Mouse (Mus musculus) erythroblast, embryonic 14.5 days (primary cell): ENCODE measurements at regions not wholly inside any gene's neighbourhood (a gene's known extent, or its start where the extent isn't known, plus 50 kb on each side); places are given as distances from the start of the nearest gene placed in this dataset.

Source experiments
- H3K27me3 ChIP-seq: 2 replicates; pipeline ENCODE4 v1.6.1; 2012; ENCODE audit warnings: inconsistent platforms; ENCODE audit not compliant: control insufficient read depth
- H3K36me3 ChIP-seq: 2 replicates; pipeline ENCODE4 v1.6.1; 2012; ENCODE audit warnings: mild to moderate bottlenecking, inconsistent platforms; ENCODE audit not compliant: control insufficient read depth
- H3K4me1 ChIP-seq: 2 replicates; pipeline ENCODE4 v1.6.1; 2012; ENCODE audit warnings: inconsistent platforms; ENCODE audit not compliant: control insufficient read depth
- H3K4me3 ChIP-seq: replicated peaks from 2 replicates; pipeline ENCODE3; 2012; ENCODE audit warnings: moderate library complexity, mild to moderate bottlenecking, inconsistent platforms
- H3K9me3 ChIP-seq: 2 replicates; pipeline ENCODE4 v1.6.1; 2012; ENCODE audit warnings: low read length, inconsistent platforms, mixed read lengths; ENCODE audit not compliant: control insufficient read depth
- GATA1 ChIP-seq: IDR thresholded peaks from 2 replicates; pipeline ENCODE4 v1.6.1; 2012; ENCODE audit warnings: low read length, inconsistent platforms, mixed read lengths
- TAL1 ChIP-seq: IDR thresholded peaks from 3 replicates; pipeline ENCODE4 v1.6.1; 2012; ENCODE audit warnings: low read length, inconsistent platforms, mixed read lengths

- TF ChIP-seq TAL1, result no peak
- no peak for TF ChIP-seq GATA1
- no peak overlapping the region for H3K4me3 ChIP-seq
Measured at GRCm38 (mm10) chr5:37980692-37981091, 57.9 kb upstream of the Stx18 start.

GRCm38 (mm10) chr5:37976943-37977434 lies 61.6 kb upstream of the Stx18 start:
- H3K36me3 ChIP-seq, result no peaks in the 10 kb centered on the region
- H3K4me1 ChIP-seq, result no peaks in the 10 kb centered on the region
- TF ChIP-seq GATA1 (no peak), TAL1 (no peak)
- H3K9me3 ChIP-seq, result no peaks in the 10 kb centered on the region
- H3K27me3 ChIP-seq, result no peaks in the 10 kb centered on the region
- H3K4me3 ChIP-seq, result no peak overlapping the region

More at GRCm38 (mm10) chr5:37980692-37981091, 57.9 kb upstream of the Stx18 start:
- H3K9me3 ChIP-seq, result no peaks in the 10 kb centered on the region
- no peaks in the 10 kb centered on the region for H3K4me1 ChIP-seq
- H3K27me3 ChIP-seq, result no peaks in the 10 kb centered on the region
- H3K36me3 ChIP-seq, result no peaks in the 10 kb centered on the region

DNA sequence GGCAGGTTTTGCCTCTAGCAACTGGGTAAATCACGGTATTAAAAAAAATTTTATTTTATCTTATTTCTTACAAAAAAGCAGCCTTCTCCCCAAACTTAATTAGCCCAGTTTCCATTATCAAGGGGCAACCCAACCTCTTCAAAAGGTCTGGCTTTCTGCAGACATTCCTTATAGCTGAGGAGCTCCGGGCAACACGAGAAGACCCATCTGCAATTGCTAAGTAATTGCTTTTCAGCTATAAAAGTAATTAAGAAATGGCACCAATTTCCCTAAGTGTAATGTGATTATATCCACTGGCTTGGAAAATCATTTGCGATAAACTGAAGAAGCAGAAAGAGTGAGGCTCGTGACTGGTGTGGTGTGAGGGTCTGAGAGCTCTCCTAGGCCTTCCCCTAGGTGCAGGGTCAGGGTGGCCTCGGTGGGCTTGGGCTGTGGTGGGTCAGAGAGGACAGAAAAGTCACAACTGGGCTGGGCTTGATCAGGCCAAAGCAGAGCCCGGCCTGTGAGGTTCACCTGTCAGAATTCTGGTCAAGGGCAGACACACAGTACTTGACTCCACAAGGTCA lies 65.5 kb upstream of the Stx18 start:
- peaks cover 17% of the 10 kb centered on the region for H3K27me3 ChIP-seq
- no peak for TF ChIP-seq GATA1
- TF ChIP-seq TAL1, result no peak
- H3K4me3 ChIP-seq, result no peak overlapping the region
- H3K36me3 ChIP-seq, result no peaks in the 10 kb centered on the region
- H3K9me3 ChIP-seq, result no peaks in the 10 kb centered on the region
- H3K4me1 ChIP-seq, result no peaks in the 10 kb centered on the region

GRCm38 (mm10) chr5:37971724-37972123 lies 66.8 kb upstream of the Stx18 start:
- Histone ChIP-seq H3K9me3 (no peaks in the 10 kb centered on the region), H3K36me3 (no peaks in the 10 kb centered on the region), H3K27me3 (peaks cover 30% of the 10 kb centered on the region), H3K4me1 (no peaks in the 10 kb centered on the region), H3K4me3 (no peak overlapping the region)
- TF ChIP-seq GATA1 (no peak), TAL1 (no peak)

DNA sequence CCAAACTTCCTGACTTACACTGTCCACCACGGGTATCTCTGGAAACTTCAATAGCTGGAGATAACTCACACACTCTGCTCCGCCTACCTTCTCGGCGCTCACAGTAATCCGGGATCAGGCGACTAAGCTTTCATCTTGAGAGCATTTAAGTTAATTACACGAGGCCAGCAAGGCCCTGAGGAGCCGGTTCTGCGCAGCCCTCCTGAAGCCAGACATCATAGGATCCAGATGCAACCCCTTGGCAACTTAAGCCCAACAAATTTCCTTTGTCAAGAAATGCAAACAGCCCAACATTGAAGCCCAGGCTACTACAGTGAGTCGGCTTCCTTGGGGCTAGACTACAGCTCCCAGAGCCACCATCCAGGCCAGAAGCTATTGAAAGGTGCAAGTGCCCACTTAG lies 69.9 kb upstream of the Stx18 start:
- no peak overlapping the region for H3K4me3 ChIP-seq
- TF ChIP-seq TAL1, result no peak
- H3K36me3 ChIP-seq, result no peaks in the 10 kb centered on the region
- H3K27me3 ChIP-seq, result peaks cover 47% of the 10 kb centered on the region
- no peaks in the 10 kb centered on the region for H3K9me3 ChIP-seq
- H3K4me1 ChIP-seq, result peaks cover 3% of the 10 kb centered on the region

DNA sequence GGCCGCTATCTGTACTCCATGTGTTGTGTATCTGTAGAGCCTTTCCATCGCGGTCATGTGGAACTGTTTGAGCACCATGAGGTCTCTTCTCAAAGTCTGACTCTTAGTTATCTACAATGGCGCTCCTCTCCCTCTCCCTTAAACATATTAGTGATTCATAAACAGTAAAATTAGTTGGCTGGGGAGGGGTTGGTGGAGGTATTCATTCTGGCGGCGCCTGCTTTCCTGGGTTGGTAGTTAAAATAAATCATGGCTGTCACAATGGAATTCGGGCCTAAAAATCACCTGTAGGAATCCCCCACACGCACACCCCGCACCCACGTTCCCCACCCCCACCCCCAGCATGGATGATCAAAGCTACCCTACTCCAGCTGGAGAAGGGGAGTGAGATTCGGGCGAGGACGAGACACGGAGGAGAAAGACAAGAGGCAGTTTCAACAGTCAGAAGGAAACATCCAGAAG lies 70.6 kb upstream of the Stx18 start:
- no peaks in the 10 kb centered on the region for H3K36me3 ChIP-seq
- no peak overlapping the region for H3K4me3 ChIP-seq
- TF ChIP-seq TAL1, result no peak
- TF ChIP-seq GATA1, result no peak
- no peaks in the 10 kb centered on the region for H3K9me3 ChIP-seq
- peaks cover 5% of the 10 kb centered on the region for H3K4me1 ChIP-seq
- H3K27me3 ChIP-seq, result peaks cover 48% of the 10 kb centered on the region

- H3K9me3 ChIP-seq, result no peaks in the 10 kb centered on the region
- H3K27me3 ChIP-seq, result peaks cover 48% of the 10 kb centered on the region
- peaks cover 5% of the 10 kb centered on the region for H3K4me1 ChIP-seq
- H3K36me3 ChIP-seq, result no peaks in the 10 kb centered on the region
- TF ChIP-seq GATA1, result no peak
- no peak for TF ChIP-seq TAL1
- H3K4me3 ChIP-seq, result no peak overlapping the region
Measured at GRCm38 (mm10) chr5:37967106-37967913, 71.2 kb upstream of the Stx18 start.

- H3K36me3 ChIP-seq, result no peaks in the 10 kb centered on the region
- H3K27me3 ChIP-seq, result peaks cover 38% of the 10 kb centered on the region
- TF ChIP-seq TAL1 (no peak), GATA1 (no peak)
- no peaks in the 10 kb centered on the region for H3K9me3 ChIP-seq
- H3K4me1 ChIP-seq, result peaks cover 5% of the 10 kb centered on the region
- no peak overlapping the region for H3K4me3 ChIP-seq
Measured at GRCm38 (mm10) chr5:37963688-37964087, 74.9 kb upstream of the Stx18 start.

- TF ChIP-seq TAL1 (no peak), GATA1 (no peak)
- peaks cover 26% of the 10 kb centered on the region for H3K27me3 ChIP-seq
Measured at GRCm38 (mm10) chr5:37962513-37962912, 76.0 kb upstream of the Stx18 start.

More at GRCm38 (mm10) chr5:37962513-37962912, 76.0 kb upstream of the Stx18 start:
- Histone ChIP-seq H3K36me3 (no peaks in the 10 kb centered on the region), H3K9me3 (no peaks in the 10 kb centered on the region), H3K4me1 (peaks cover 5% of the 10 kb centered on the region), H3K4me3 (no peak overlapping the region)
